ENCODE assay signal across 37 mouse cellular contexts in genomic region chr2:158221446-158222084, GRCm38 (mm10). TPM values are rescaled to one million over a fixed set of nuclear protein-coding genes. Genes with fewer than 3 reads are reported as not detected.
DNase-seq lines count a peak whose midpoint lies in the region; ATAC-seq and TF ChIP-seq lines count a peak whose summit lies in the region.
"Had no signal": no experiment of that assay in that cellular context is flagged by ENCODE, and none has a peak within 500 bp of the region (broad histone marks: within the 10 kb centered on the region; RNA-seq: fewer than 3 reads in every experiment).

No protein-coding gene starts in this region.

- no peaks in the 10 kb centered on the region for H3K27me3 ChIP-seq in liver, adult 2 months (ENCODE audit: control insufficient read depth, insufficient read depth, low read length)
- peaks cover 15% of the 10 kb centered on the region for H3K27me3 ChIP-seq in liver, embryonic 12.5 days (replicated peaks)
- H3K27me3 ChIP-seq in forebrain, embryonic 12.5 days, result no peaks in the 10 kb centered on the region
- H3K27me3 ChIP-seq: embryonic facial prominence, embryonic 12.5 days; forebrain, embryonic 15.5 days; hindbrain, embryonic 15.5 days; limb, embryonic 12.5 days; neural tube, embryonic 12.5 days had no signal

- H3K9me3 ChIP-seq in liver, embryonic 12.5 days (replicated peaks), result no peaks in the 10 kb centered on the region
- no peaks in the 10 kb centered on the region for H3K9me3 ChIP-seq in forebrain, embryonic 12.5 days
- H3K9me3 ChIP-seq: embryonic facial prominence, embryonic 12.5 days; forebrain, embryonic 15.5 days; G1E; heart, embryonic 15.5 days; hindbrain, embryonic 10.5 days; hindbrain, embryonic 15.5 days; limb, embryonic 12.5 days; neural tube, embryonic 12.5 days had no signal

- intact Hi-C loops in gastrocnemius, adult 2 months (cut with DNase I), result no loop called here

- no peak overlapping the region for H3K9ac ChIP-seq in liver, adult 2 months (ENCODE audit: low read depth, low read length)
- H3K9ac ChIP-seq in liver, embryonic 12.5 days, result no peak overlapping the region
- no peak overlapping the region for H3K9ac ChIP-seq in forebrain, embryonic 12.5 days
- H3K9ac ChIP-seq: embryonic facial prominence, embryonic 12.5 days; forebrain, embryonic 15.5 days; heart, embryonic 15.5 days; hindbrain, embryonic 15.5 days; limb, embryonic 12.5 days; liver, embryonic 14.5 days; lung, embryonic 14.5 days; neural tube, embryonic 12.5 days had no signal

- peaks cover 2% of the 10 kb centered on the region; the same call in 1 of the 2 replicates for H3K4me1 ChIP-seq in liver, adult 2 months (ENCODE audit: control insufficient read depth, insufficient read depth, low read length)
- no peaks in the 10 kb centered on the region; the same call in 1 of the 2 replicates for H3K4me1 ChIP-seq in liver, embryonic 12.5 days
- no peaks in the 10 kb centered on the region for H3K4me1 ChIP-seq in forebrain, embryonic 12.5 days
- H3K4me1 ChIP-seq: forebrain, embryonic 15.5 days had no signal

- no peak for TF ChIP-seq CTCF in gastrocnemius, adult 2 months (IDR thresholded peaks at IDR 0.05)
- no peak for TF ChIP-seq CTCF in liver, adult 2 months (IDR thresholded peaks at IDR 0.05; ENCODE audit: low read depth, low read length)

- WGBS in liver, adult 2 months, result 92% methylated on average over 9 of the region's 9 CpGs
- 61% methylated on average over 9 of the region's 9 CpGs for WGBS in liver, embryonic 12.5 days (ENCODE audit: insufficient replicate concordance)
- WGBS in forebrain, embryonic 12.5 days, result 92% methylated on average over 9 of the region's 9 CpGs

- H3K36me3 ChIP-seq in liver, adult 2 months (ENCODE audit: control insufficient read depth, insufficient read depth, low read length), result no peaks in the 10 kb centered on the region
- H3K36me3 ChIP-seq in liver, embryonic 12.5 days, result no peaks in the 10 kb centered on the region
- H3K36me3 ChIP-seq in forebrain, embryonic 12.5 days (replicated peaks), result no peaks in the 10 kb centered on the region
- H3K36me3 ChIP-seq: embryonic facial prominence, embryonic 12.5 days; forebrain, embryonic 15.5 days; G1E; heart, embryonic 15.5 days; hindbrain, embryonic 15.5 days; neural tube, embryonic 12.5 days had no signal

- no peak overlapping the region for H3K4me2 ChIP-seq in liver, embryonic 12.5 days
- no peak overlapping the region for H3K4me2 ChIP-seq in forebrain, embryonic 12.5 days
- H3K4me2 ChIP-seq: embryonic facial prominence, embryonic 12.5 days; forebrain, embryonic 15.5 days; heart, embryonic 15.5 days; hindbrain, embryonic 15.5 days; limb, embryonic 12.5 days; lung, embryonic 14.5 days; midbrain, embryonic 11.5 days; neural tube, embryonic 12.5 days had no signal

- ATAC-seq in liver, embryonic 12.5 days, result no peak
- ATAC-seq in granulocyte monocyte progenitor cell, adult 5-6 weeks (replicated peaks; ENCODE audit: poor library complexity, severe bottlenecking), result peak; percentile 86
- no peak for ATAC-seq in forebrain, embryonic 12.5 days (ENCODE audit: low FRiP score)
- ATAC-seq in frontal cortex, adult (ENCODE audit: low TSS enrichment), result no peak
- ATAC-seq: forebrain, embryonic 15.5 days; intestine, embryonic 16.5 days had no signal

- H3K79me2 ChIP-seq in liver, adult 2 months (ENCODE audit: control insufficient read depth, insufficient read depth, low read length), result no peaks in the 10 kb centered on the region

- peak overlapping the region; percentile 71 for H3K27ac ChIP-seq in gastrocnemius, adult 2 months
- no peak overlapping the region for H3K27ac ChIP-seq in liver, adult 2 months (replicated peaks; ENCODE audit: insufficient read depth, low read depth, low read length)
- no peak overlapping the region for H3K27ac ChIP-seq in liver, embryonic 12.5 days
- H3K27ac ChIP-seq in forebrain, embryonic 12.5 days, result no peak overlapping the region
- H3K27ac ChIP-seq: forebrain, embryonic 15.5 days; heart, embryonic 15.5 days; hindbrain, embryonic 10.5 days; hindbrain, embryonic 15.5 days; liver, embryonic 14.5 days; neural tube, embryonic 12.5 days had no signal

- no peak overlapping the region for H3K4me3 ChIP-seq in gastrocnemius, adult 2 months
- no peak overlapping the region for H3K4me3 ChIP-seq in liver, adult 2 months (ENCODE audit: insufficient read depth, low read depth, low read length)
- no peak overlapping the region for H3K4me3 ChIP-seq in liver, embryonic 12.5 days
- no peak overlapping the region for H3K4me3 ChIP-seq in forebrain, embryonic 12.5 days (replicated peaks)
- H3K4me3 ChIP-seq: embryonic facial prominence, embryonic 12.5 days; forebrain, embryonic 15.5 days; heart, embryonic 15.5 days; hindbrain, embryonic 10.5 days; hindbrain, embryonic 15.5 days; limb, embryonic 12.5 days; myocyte; neural tube, embryonic 12.5 days had no signal

- no peak for TF ChIP-seq POLR2A in liver, adult 2 months (IDR thresholded peaks at IDR 0.05; ENCODE audit: extremely low read depth, insufficient read depth, low read length)

- DNase-seq in gastrocnemius, adult 2 months, result no peak
- DNase-seq in gastrocnemius, postnatal 25 days, result no peak
- DNase-seq in liver, adult 2 months (ENCODE audit: extremely low read depth, low read depth, low spot score), result peak; percentile 21
- DNase-seq: adrenal gland, postnatal 14 days; cerebellum, adult 11 months; cerebellum, adult 9-10 months; cerebellum, postnatal 36 days; embryo, embryonic 11 days; kidney, adult 9 months; kidney, postnatal 10 days; lung, embryonic 14.5 days; lung, postnatal 14 days; right cerebral cortex, adult 18-20 months; spleen, adult 18-20 months; thymus, postnatal 14 days had no signal

RNA-seq across cellular contexts. Expression of gene D630003M21Rik, which starts 7.5 kb away (rescaled TPM):
- 1 to 10 TPM; 1.2 to 2.2 TPM for total RNA-seq in gastrocnemius, adult 2 months (2021)
- 1 to 10 TPM; 1.8 to 2.0 TPM for total RNA-seq in gastrocnemius, postnatal 25 days (2021)
- 0.40 and 0.46 TPM in 2 replicates for total RNA-seq in liver, adult 2 months (2014; rRNA removed)
- polyA plus RNA-seq in liver, adult 2 months (2012; rRNA removed), result 0.52 and 0.69 TPM in 2 replicates
- 0.31 and 0.39 TPM in 2 replicates for polyA plus RNA-seq in liver, embryonic 12.5 days (2016; fragmentation: Nextera tagmentation; extraction: Ambion mirVana)
- 0.21 TPM in 1 of 2 replicates, not detected in the other for total RNA-seq in granulocyte monocyte progenitor cell, adult 5-6 weeks (2014; fragmentation: Nextera tagmentation)
- not detected in 2 replicates for total RNA-seq in granulocyte monocyte progenitor cell, adult 5-6 weeks (2017)
- 3.3 and 3.4 TPM in 2 replicates for polyA plus RNA-seq in forebrain, embryonic 12.5 days (2016; fragmentation: Nextera tagmentation; extraction: Ambion mirVana)
- polyA plus RNA-seq: G1E had no signal

RNA-seq across cellular contexts. Expression of gene Bpi, which starts 36.3 kb away (rescaled TPM):
- not detected for total RNA-seq in gastrocnemius, adult 2 months (2021)
- not detected for total RNA-seq in gastrocnemius, postnatal 25 days (2021)
- not detected in 2 replicates for total RNA-seq in liver, adult 2 months (2014; rRNA removed)
- polyA plus RNA-seq in liver, adult 2 months (2012; rRNA removed), result not detected in 2 replicates
- not detected in 2 replicates for polyA plus RNA-seq in liver, embryonic 12.5 days (2016; fragmentation: Nextera tagmentation; extraction: Ambion mirVana)
- not detected in 2 replicates for total RNA-seq in granulocyte monocyte progenitor cell, adult 5-6 weeks (2014; fragmentation: Nextera tagmentation)
- not detected in 2 replicates for total RNA-seq in granulocyte monocyte progenitor cell, adult 5-6 weeks (2017)
- not detected in 2 replicates for polyA plus RNA-seq in forebrain, embryonic 12.5 days (2016; fragmentation: Nextera tagmentation; extraction: Ambion mirVana)
- total RNA-seq: adrenal gland, postnatal 14 days; G1E; gastrocnemius, adult 8-10 months; left cerebral cortex, postnatal 10 days had no signal
- polyA plus RNA-seq: C2C12; embryonic facial prominence, embryonic 12.5 days; forebrain, embryonic 15.5 days; G1E; heart, embryonic 15.5 days; hindbrain, embryonic 10.5 days; hindbrain, embryonic 15.5 days; intestine, embryonic 16.5 days; large intestine, adult 2 months; limb, embryonic 12.5 days; liver, embryonic 14.5 days; lung, embryonic 14.5 days; midbrain, embryonic 11.5 days; midbrain, postnatal 0 days; myocyte; neural tube, embryonic 12.5 days; urinary bladder, adult 2 months had no signal
